ENCODE assay signal across 21 mouse cellular contexts in the genomic region with DNA sequence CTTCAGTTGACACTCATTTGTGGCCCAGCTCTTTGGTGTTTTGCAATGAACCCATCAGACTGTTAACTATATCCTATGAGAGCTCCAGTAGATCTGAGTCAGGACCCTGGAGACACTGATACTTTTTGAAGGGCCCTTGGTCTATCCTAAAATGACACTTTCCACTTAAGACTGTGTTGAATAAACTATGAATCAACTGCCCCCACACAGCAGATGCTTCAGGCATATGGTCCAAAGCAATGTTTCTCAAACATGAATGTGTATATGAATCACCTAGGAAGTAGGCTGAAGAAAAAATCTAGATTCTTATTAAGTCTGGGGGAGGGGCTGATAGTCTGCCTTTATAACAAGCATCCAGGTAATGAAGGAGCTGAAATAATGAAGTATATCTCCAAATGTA.
DNase-seq lines count a peak whose midpoint lies in the region; TF ChIP-seq lines count a peak whose summit lies in the region.
"Had no signal": no experiment of that assay in that cellular context is flagged by ENCODE, and none has a peak within 500 bp of the region (broad histone marks: within the 10 kb centered on the region; RNA-seq: fewer than 3 reads in every experiment).

No protein-coding gene starts in this region.

- H3K4me3 ChIP-seq in layer of hippocampus, adult 2 months = no peak overlapping the region
- H3K4me3 ChIP-seq: embryonic facial prominence, embryonic 15.5 days; erythroblast, embryonic 14.5 days; forebrain, embryonic 10.5 days; gastrocnemius, adult 2 months; hindbrain, embryonic 12.5 days had no signal

- TF ChIP-seq CTCF in layer of hippocampus, adult 2 months (conservative IDR thresholded peaks at IDR 0.05) = no peak

- intact Hi-C loops in left cerebral cortex, postnatal 14 days (cut with DNase I) = no loop called here
- intact Hi-C loops in left cerebral cortex, postnatal 36 days (cut with DNase I) = no loop called here

- no peak overlapping the region for H3K27ac ChIP-seq in layer of hippocampus, adult 2 months
- H3K27ac ChIP-seq: embryonic facial prominence, embryonic 15.5 days; forebrain, embryonic 10.5 days; gastrocnemius, adult 2 months; hindbrain, embryonic 12.5 days had no signal

- DNase-seq in layer of hippocampus, adult 2 months (ENCODE audit: low spot score in 2 of 2) = peak; percentile 3 to 14
- DNase-seq in layer of hippocampus, postnatal 10 days (ENCODE audit: low spot score in 2 of 2) = no peak
- peak; percentile 25 to 48 for DNase-seq in left cerebral cortex, postnatal 14 days (ENCODE audit: low spot score in 2 of 2)
- DNase-seq in left cerebral cortex, postnatal 36 days (ENCODE audit: low spot score in 2 of 2) = no peak
- peak; percentile 59 to 68 for DNase-seq in right cerebral cortex, adult 2 months (ENCODE audit: low spot score in 2 of 2)
- no peak for DNase-seq in right cerebral cortex, postnatal 10 days (ENCODE audit: low spot score in 2 of 2)
- DNase-seq in adrenal gland, postnatal 36 days = no peak
- DNase-seq: adrenal gland, adult 2 months; adrenal gland, postnatal 25 days; cerebellum, adult 11 months; cerebellum, adult 8-10 months; cerebellum, postnatal 14 days; embryo, embryonic 11 days; gastrocnemius, adult 2 months; gastrocnemius, postnatal 25 days; heart, postnatal 10 days; heart, postnatal 4 days had no signal

Comparison
In these comparisons a context has a peak if more than half of its experiments do, and no peak if none do; other contexts are left out.
1. DNase-seq: peak in layer of hippocampus, adult 2 months (2 of 2), left cerebral cortex, postnatal 14 days (2 of 2) and right cerebral cortex, adult 2 months (2 of 2); none in layer of hippocampus, postnatal 10 days (0 of 2), left cerebral cortex, postnatal 36 days (0 of 2), right cerebral cortex, postnatal 10 days (0 of 2) and adrenal gland, postnatal 36 days (0 of 2).